Mouse (Mus musculus): ENCODE data around the gene Trim72.
"Not testable (repeated sequence)": the region's sequence is repeated elsewhere in the genome, so short reads cannot be mapped to it uniquely, and the experiment has no call there.

Trim72 gene

DNA sequence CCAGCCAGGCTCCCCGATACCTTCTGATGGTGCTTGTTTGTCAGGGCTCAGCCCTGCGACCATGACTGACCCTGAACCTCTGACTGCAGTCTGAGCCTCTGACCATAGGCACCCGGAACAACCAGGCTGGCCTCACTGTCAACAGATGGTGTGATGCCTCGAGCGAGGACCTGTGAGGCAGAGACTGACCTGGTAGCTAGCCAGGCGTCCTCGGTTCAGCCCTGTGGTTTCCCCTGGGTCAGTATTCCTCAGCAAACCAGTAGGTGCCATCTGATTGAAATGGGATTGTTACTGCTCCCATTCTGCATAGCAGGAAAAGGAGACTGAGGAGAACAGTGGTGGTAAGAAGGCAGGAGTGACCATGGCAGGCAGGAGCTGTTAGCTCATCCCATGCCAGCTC, 2.4 kb downstream of the Trim72 start:
- DNase-seq (ENCODE audit: low read depth, low spot score): no peak

DNA sequence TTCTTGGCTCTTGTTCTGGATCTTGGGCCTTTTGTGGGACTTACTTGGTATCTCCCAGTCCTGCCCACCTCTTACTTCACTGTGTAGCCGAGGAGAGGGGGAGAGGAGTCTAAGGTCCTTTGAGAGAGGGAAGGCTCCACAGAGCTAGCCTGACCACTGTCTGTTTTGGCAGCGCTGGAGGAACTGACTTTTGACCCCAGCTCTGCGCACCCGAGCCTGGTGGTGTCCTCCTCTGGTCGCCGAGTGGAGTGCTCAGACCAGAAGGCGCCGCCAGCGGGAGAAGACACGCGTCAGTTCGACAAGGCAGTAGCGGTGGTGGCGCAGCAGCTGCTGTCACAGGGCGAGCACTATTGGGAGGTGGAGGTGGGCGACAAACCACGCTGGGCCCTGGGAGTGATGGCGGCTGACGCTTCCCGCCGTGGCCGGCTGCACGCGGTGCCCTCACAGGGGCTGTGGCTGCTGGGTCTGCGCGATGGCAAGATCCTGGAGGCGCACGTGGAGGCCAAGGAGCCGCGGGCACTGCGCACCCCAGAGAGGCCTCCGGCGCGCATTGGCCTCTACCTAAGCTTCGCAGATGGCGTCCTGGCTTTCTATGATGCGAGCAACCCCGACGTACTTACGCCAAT, 6.1 kb downstream of the Trim72 start:
- DNase-seq (ENCODE audit: low read depth, low spot score): no peak

DNA sequence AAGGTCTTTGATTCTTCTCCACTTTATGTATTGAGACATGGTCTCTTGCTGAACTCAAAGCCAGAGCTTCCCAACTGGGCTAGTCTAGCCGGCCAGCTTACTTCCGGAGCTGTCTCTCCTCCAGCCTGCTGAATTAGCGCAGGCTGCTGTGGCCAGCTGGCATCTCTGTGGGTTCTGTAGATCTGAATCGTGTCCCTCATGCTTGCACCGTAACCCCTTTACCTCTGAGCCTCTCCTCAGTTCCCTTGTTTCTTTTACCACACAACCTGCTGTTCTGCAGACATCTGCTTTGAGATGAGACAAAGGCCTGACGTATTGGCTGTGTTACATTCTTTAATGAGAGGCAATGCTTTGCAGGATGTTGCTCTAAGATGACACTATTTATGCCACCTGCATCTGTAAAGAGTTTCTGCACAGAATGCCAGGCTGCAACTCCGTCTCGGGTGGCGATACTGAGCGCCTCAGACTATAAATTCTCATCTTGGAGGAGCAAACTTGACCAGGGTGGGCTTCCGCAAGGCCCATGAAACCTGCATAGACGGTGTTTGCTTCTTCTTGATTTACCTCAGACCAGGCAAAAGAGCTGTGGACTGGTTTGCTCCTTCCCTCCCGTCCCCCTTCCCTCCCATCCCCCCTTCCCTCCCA, 8.5 kb downstream of the Trim72 start:
- DNase-seq (ENCODE audit: low read depth, low spot score): no peak

DNA sequence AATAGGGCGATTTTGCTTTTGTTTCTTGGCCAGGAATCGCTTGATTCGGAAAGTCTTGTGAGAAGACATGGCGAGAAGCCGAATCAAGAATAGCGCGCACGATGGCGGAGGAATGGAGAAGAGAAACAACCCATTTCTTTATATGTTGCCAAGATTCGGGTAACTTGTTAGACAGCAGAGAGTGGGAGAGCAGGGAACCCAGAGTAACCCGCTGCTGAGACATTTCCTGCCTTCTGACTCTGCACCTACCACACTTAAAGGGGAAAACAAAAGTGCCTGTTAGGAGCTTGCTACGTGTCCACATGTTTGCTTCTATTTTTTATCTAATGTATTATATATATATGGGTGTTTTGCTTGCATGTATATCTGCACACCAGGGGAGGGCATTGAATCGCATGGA, 9.4 kb downstream of the Trim72 start:
- DNase-seq (ENCODE audit: low read depth, low spot score): no peak

DNA sequence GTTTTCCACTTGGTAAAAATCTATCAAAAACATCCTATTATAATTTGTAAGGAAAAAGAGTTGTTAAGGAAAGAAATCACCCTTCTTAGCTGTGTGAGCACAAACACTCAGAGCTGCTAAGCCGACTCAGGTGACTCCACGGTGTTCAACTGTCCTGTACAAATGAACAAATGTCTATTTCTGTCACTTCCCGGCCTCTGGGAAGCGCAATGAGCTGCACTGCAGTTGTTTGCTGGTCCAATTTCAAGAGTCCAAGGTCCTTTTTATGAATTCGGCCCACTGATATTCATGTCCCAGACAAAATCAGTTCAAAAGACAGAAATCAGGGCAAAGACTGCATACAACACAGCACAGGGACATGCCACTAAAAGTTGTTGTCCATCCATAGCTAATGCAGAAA, 12.4 kb downstream of the Trim72 start:
- not testable (repeated sequence) for DNase-seq (ENCODE audit: low read depth, low spot score)

DNA sequence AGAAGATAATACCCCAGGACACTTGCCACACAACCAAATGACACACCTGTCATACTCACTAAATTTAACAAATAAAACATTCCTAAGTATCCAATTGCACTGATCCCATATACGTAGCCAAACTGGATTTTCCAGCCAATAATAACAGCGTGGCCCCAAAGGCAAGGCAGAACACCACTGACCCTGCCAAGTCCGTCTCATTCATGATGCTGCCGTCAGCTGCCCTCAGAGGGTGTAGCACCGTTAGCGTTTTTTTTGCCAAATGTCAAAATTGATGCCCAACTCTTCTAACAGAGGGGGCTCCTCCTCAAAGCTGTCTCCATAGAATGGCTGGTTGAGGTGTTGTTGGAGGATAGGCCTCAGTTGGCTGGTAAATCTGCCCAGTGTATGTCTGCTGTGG, 12.9 kb downstream of the Trim72 start:
- DNase-seq (ENCODE audit: low read depth, low spot score): no peak

DNA sequence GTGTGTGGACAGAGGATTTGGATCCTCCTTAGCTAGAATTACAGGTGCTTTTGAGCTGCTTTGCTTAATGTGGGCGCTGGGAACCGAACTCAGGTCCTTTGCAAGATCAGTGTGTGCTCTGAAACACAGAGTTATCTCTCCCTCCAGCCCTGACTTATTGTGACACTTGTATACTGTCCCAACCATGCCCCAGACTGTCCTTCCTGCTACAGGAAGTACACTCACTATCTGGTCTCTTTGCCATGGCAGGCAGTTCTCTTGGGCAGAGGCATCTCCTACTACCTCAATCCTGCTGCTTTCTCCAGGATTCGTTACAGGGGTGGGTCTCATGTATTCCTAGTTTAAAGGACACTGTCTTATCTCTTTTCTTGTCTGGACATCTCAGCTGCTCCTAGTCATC, 14.5 kb downstream of the Trim72 start:
- DNase-seq (ENCODE audit: low read depth, low spot score): no peak

DNA sequence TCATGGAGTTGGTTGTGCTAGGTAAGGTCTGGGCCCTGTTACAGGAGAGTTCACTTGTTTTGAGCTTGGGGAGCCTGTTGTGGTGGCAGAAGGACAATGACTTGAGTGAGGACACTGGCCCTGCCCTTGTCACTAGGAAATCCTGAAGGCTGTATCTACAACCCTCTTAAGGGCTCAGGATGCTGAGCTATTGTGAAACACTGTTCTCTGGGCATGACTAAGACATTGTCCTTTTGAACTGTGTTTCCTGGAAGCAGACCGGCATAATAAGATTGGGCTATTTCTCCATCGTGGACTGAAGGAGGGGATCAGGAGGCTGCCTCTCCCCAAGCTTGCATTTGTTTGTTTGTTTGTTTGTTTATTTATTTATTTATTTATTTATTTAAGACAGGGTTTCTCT, 15.4 kb downstream of the Trim72 start:
- no peak for DNase-seq (ENCODE audit: low read depth, low spot score)

DNA sequence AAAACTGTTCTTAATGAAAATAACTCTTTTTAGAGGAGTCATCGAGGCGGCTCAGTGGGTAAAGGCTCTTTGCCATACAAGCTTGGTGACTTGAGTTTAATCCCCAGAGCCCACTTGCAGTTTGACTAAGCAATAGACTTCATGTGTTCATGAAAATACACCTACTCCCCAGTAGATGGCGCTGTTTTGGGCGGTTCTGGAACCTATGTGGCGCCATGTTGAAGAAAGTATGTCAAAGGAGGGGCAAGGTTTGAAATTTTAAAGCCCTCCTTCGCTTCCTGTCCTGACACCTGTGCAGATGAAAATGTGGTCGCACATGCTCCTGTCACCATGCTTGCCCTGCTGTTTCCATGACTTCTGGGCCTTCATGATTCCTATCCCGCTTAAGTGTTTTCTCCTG, 19.2 kb downstream of the Trim72 start:
- no peak for DNase-seq (ENCODE audit: low read depth, low spot score)

DNA sequence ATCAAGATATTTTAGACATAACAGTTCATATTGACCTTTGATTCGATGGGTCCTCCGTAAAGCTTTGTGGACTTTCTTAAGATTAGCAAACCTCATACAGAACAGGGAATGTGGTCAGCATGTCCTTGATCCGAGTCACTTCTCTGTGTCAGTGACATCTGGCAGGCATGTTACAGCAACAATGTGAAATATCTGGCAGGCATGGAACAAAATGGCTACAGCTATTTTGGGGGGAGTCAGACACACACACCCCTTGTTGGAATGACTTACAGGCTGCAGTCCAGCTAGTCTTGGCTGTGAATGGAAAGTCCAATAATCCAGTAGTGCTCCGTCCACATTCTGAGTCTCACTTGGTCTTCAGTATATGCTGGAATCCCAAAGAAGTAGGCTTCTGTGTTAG, 19.8 kb downstream of the Trim72 start:
- DNase-seq (ENCODE audit: low read depth, low spot score): no peak

DNA sequence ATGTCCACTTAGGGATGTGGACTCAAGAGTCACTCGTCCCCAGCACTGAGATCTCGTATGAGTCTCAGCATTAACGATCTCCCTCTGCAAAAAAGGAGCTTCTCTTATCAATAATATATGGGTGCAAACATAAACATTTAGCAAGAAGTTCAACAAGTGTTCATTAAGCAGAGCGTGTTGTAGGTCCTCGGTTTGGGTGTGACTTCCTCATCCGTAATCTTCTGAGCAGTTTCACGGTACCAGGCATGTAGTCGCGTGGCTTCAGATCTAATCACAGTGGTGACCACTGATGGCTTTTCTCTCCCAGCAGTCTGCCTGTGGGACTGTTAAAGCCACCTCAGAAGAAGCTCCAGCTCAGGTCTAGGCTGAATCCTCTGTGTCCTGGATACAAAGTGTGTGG, 20.6 kb downstream of the Trim72 start:
- no peak for DNase-seq (ENCODE audit: low read depth, low spot score)

DNA sequence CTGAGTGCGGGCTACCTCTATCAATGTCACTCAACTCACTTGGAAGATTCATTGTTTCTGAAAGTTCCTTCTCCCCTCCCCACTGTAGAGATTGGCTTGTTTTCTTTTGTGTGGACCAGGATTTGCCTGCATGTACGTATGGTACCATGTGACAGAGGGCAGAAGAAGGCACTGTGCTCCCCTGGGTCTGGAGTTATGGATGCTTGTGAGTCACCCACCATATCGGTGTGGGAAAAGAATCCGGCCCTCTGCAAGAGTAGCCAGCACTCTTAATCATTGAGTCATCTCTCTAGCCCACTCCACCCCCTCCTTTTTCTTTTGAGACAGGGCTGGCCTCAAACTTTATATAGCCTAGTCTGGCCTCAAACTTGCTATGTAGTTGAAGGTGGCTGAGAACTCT, 21.2 kb downstream of the Trim72 start:
- DNase-seq (ENCODE audit: low read depth, low spot score): no peak

DNA sequence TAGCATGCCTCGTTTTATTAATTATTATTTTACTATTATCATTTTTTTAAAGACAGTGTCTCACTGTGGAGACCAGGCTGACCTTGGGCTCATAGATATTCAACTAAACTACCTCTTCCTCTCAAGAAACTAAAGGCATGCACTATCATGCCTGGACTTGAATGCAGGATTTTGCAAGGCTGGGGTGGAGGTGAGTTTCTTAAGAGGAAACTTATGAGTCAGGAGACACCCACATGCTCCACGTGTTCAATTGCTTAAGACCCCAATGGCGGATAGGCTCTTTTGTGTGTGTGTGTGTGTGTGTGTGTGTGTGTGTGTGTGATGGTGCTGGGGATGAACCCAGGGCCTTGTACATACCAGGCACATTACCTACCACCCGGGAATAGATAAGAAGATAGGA, 21.6 kb downstream of the Trim72 start:
- DNase-seq (ENCODE audit: low read depth, low spot score): no peak

DNA sequence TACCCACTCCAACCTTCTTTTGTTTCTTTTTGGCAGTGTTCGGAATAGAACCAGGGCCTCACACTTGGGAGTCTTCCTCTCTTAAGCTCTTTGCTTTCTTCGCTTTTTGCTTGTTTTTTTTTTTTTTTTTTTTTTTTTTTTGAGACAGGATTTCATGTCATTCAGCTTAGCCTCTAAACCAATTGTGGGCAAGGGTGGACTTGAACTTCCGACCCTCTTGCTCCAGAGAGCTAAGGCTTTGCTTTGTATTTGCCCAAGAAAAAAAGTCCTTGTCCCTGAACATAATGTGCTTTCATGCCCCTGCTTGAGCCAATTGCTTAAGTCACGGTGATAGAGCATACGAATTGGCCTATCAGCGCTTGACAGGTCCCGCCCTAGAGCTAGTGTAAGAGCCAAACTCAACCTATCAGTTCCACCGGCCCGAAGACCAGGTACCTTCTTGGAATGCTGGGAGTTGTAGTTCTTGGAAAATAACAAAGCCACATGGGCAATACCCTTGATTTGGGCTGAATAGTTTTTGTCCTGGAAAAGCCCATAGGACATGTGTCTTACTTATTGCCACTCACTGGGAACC, 27.7 kb downstream of the Trim72 start:
- DNase-seq (ENCODE audit: low read depth, low spot score): no peak

DNA sequence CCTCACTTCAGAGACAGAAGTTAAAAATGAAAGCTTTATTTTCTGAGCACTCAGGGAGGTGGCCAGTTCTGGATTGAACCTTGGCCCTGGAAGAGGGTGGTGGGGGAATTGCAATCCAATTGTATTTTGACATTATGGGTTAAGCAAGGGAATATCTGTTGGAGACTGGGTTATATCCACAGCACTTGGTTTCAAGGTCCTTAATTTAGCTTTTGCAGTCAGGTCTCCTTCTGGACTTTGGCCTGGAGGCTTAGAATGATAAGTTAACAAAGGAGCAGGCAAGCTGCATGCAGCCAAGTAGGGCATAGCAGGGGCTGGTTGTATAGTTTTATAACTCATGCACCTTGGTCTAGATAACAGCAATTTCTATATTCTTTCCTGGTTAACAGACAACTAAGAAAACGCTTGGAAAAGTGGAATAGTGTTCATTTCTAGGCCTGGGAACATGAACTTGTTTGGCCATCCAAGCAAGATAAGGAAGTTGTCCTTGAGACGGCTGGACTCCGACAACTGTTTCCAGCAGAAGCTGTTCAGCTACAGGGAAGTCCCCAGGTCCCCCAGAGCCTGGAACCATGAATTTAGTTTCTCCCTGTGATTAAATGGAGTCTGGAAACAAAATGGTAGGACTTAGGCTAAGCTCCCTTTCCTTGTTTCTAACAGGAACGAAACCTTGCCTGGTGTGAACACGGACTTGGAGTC, 28.7 kb downstream of the Trim72 start:
- no peak for DNase-seq (ENCODE audit: low read depth, low spot score)

DNA sequence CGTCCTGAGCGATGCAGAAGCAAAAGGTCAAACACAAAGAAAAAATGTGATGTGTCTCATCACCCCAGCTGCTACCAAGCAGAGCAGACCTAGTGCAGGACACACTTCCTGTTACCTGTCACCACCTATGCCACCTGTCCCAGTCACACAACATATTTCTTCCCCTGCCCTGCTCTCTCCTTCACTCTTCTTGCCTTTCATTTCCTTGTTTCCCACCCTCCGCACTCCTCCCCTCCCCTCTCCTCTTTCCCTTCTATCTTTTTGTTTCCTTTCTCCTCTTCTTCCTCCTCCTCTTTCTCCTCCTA, 29.2 kb downstream of the Trim72 start:
- no peak for DNase-seq (ENCODE audit: low read depth, low spot score)

DNA sequence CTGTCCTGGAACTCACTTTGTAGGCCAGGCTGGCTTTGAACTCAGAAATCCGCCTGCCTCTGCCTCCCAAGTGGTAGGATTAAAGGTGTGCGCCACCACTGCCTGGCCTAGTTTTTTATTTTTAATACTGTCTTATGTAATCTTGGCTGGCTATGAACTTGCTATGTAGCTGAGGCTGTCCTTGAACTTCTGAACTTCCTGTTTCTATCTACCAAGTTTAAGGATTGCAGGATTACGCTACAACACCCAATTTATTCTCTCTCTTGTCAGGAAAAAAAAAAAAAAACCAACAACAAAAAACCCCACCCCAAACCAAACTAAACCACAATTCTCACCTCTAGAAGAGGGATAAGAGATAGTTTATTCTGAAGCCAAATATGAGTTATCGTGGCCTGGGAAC, 29.9 kb downstream of the Trim72 start:
- no peak for DNase-seq (ENCODE audit: low read depth, low spot score)

DNA sequence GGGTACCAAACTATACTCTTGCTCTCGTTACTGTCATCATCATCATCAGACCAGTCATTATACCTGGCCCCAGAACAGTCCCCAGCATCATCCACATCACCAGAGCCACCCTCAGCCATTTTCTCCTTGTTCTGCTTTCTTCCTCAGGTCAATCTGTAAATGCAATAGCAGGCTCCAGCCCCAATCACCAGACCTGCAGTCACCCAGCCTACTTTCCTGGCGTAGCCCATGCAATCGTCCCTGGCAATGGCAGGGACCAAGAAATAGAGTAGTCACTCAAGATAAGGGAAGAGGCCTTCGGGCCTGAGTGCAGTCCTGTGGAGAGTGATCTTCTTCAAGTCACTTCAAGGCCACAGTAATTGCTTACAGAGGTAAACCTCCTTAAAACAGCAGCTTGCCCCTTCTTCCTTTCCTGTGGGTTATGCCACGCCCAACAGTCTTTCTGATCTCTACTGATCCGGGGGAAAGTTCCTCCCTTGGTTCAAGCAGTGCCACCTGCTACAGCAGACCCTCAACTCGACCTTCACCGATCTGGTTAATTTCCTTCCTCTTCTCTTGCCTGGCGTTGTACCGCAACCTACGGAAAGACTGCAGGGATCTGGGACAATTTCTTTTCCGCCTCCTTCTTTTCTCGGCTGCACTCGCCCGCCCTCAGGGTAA, 38.5 kb downstream of the Trim72 start:
- not testable (repeated sequence) for DNase-seq (ENCODE audit: low read depth, low spot score)

DNA sequence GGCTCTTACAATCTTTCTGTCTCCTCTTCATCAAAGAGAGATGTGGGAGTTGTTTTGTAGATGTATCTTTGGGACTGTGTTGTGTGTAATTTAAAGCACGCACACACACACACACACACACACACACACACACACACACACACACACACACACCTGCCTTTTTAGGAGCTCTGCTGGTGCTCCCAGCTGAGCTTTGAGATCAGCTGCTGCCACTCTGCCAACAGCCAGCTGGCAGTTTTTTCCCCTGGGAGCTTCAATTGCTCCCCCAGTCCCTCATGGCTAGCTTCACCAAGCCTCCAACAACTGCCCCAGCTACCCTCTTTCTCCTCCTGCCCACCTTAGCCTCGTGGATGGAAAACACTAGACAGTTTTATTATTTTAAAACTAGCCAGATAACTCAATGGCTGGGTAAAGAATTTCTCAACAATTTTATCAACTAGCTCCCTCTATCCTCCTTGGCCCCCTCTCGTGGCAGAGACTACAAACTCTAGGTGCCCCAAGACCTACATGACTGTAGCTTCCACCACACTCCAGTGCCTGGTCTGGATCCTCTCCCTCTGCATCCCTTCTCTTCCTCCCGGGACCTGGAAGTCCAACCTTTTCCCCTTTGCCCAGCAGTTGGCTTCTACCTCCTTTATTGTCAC, 40.5 kb downstream of the Trim72 start:
- no peak for DNase-seq (ENCODE audit: low read depth, low spot score)

DNA sequence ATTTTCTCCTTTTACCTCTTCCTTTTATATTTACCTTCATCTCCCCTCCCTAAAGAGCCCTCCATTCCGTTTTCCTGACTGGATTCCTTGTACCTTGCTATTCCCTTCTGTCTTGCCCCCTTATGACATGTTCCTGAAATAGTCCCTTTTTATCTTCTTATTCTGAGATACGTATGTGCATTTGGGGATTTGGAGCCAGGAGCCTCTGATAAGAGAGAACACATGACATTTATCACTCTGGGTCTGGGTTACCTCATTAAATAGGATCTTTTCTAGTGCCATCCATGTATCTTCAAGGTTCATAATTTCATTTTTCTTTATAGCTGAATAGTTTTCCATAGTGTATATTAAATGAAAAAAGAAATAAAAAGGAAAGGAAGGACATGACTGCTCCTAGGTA, 41.9 kb downstream of the Trim72 start:
- DNase-seq (ENCODE audit: low read depth, low spot score): no peak

DNA sequence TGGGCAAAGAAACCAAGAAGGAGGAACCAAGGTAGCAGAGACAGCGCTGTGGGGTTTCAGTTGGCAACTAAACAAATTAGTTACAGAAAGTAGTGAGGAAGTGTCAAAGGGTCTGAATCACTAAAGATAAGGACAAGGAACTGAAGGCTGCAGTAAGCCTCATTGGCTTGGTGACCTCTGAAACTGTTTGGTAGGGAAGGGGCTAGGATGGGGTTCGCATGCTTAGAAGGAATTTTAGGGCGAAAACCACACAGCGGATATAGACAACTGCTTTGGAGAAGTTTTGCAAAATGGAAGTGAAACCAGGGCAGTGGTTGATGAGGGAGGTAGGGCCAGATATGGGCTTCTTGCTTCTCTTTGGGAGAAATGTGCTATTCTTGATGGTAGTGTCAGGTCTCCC, 45.1 kb downstream of the Trim72 start:
- no peak for DNase-seq (ENCODE audit: low read depth, low spot score)

DNA sequence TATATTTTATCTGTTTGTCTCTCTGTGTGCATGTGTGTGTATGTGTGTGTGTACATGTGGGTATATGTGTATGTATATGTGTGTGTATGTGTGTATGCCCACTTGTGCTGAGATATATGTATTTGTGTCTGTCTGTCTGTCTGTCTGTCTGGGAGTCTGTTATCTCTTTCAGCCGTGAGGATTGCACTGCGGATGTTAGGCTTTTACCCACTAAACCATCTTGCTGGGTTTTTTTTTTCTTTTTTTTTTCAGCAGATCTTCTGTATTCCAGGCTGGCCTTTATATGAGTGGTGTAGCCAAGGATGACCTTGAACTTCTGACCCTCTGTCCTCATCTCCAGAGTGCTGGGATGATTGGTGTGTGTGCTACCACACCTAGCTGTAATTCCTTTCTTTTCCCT, 45.5 kb downstream of the Trim72 start:
- DNase-seq (ENCODE audit: low read depth, low spot score): no peak

Data from WW6 (cell line).